Mouse (Mus musculus): ENCODE measurements around the gene Cgn. TPM values are rescaled to one million over a fixed set of nuclear protein-coding genes. Genes with fewer than 3 reads are reported as not detected.
A peak's percentile ranks its signal among the peaks of the same experiment; 100 is the strongest.

Gene Cgn
- polyA plus RNA-seq, 1 experiment from 2014 or later: 1.4 TPM

DNA sequence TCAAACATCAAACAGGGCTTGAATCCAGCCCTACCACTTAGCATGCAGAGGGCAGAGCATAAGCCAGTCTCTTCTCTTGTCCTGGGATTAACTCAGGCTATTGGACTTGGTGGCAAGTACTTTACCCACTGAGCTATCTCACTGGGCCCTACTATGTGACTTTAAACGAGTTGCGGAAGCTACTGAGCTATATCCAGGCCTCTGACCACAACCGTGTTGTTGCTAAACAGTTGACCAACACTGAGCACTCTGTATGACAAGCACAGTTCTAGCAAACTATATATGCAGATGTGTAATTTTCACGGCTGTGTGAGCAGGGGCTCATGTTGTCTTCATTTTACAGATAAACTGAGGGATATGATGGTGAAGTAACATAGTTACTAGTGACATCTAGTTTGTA is 28.4 kb upstream of the Cgn start:
- WGBS: 74% methylated on average over 4 of the region's 4 CpGs
- H3K9me3 ChIP-seq (replicated peaks): no peaks in the 10 kb centered on the region
- H3K4me3 ChIP-seq: no peak overlapping the region
- peaks cover 7% of the 10 kb centered on the region for H3K4me1 ChIP-seq (replicated peaks)
- no peak for ATAC-seq (replicated peaks; ENCODE audit: insufficient number of reproducible peaks, insufficient read depth, low FRiP score, low read depth)
- no peak overlapping the region for H3K4me2 ChIP-seq
- H3K27ac ChIP-seq: no peak overlapping the region
- H3K36me3 ChIP-seq: no peaks in the 10 kb centered on the region
- H3K9ac ChIP-seq: no peak overlapping the region
- H3K27me3 ChIP-seq: no peaks in the 10 kb centered on the region

DNA sequence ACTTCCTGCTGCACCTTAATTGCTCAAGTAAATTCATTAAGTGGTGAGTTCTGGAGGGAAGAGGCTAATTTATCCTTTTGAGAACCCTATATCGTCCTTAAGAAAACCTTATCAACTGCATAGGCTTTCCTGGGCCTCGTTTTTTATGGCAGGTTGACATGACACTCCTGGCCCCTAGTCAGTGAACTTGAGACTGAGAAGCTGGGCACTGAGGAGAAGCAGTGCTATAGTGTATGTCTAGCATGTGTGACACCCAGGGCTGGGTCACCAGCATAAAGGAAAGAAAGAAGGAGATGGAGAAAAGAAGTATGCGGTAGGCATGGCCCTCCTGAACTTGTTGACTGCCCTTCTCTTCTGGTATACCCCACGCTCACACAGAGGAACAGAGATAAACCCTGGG is 27.8 kb upstream of the Cgn start:
- no peaks in the 10 kb centered on the region for H3K27me3 ChIP-seq
- ATAC-seq (replicated peaks; ENCODE audit: insufficient number of reproducible peaks, insufficient read depth, low FRiP score, low read depth): no peak
- H3K4me1 ChIP-seq (replicated peaks): peaks cover 2% of the 10 kb centered on the region; the same call in 1 of the 2 replicates
- no peak overlapping the region for H3K4me2 ChIP-seq
- H3K4me3 ChIP-seq: no peak overlapping the region
- WGBS: 61% methylated on average over 4 of the region's 4 CpGs
- no peak overlapping the region for H3K27ac ChIP-seq
- H3K9ac ChIP-seq: no peak overlapping the region
- no peaks in the 10 kb centered on the region for H3K9me3 ChIP-seq (replicated peaks)
- no peaks in the 10 kb centered on the region for H3K36me3 ChIP-seq

DNA sequence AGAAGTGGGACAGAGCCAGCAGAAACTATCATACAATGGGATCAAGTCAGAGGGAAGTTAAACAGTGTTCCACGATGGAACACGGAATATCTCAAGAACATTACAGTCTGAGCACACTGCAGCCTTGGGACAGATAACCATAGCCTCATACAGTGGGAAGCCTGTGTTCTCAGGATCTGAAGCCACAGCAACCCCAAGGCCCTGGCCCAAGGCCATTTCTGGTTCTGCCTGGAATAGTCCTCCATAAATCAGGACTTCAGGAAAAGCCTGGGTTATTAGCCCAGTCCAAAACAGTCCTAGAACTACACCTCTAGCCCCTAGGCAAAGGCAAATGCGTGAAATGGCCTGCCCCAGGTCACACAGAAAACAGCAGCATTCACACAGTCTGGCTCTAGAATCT is 27.4 kb upstream of the Cgn start:
- peaks cover 3% of the 10 kb centered on the region; the same call in 1 of the 2 replicates for H3K4me1 ChIP-seq (replicated peaks)
- H3K4me2 ChIP-seq: no peak overlapping the region
- H3K27ac ChIP-seq: no peak overlapping the region
- no peak overlapping the region for H3K9ac ChIP-seq
- 74% methylated on average over 3 of the region's 3 CpGs for WGBS
- no peak overlapping the region for H3K4me3 ChIP-seq
- no peak for ATAC-seq (replicated peaks; ENCODE audit: insufficient number of reproducible peaks, insufficient read depth, low FRiP score, low read depth)
- H3K36me3 ChIP-seq: no peaks in the 10 kb centered on the region
- H3K27me3 ChIP-seq: no peaks in the 10 kb centered on the region
- H3K9me3 ChIP-seq (replicated peaks): no peaks in the 10 kb centered on the region

DNA sequence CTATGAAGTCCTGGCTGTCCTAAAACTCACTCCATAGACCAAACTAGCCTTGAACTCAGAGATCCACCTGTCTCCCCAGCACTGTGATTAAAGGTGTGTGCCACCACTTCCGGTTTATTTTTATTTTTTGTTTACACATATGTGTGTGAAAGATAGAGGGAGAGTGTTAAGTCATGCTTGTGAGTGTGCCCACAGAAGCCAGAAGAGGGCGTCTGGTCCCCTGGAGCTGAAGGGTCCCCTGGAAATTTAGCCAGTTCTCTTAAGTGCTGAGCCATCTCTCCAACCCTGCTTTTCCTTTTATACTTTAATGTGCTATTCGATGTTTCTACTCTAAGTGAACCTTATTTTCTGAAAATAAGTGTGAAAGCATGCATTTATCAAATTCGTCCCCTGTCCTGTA is 25.3 kb upstream of the Cgn start:
- H3K27me3 ChIP-seq: no peaks in the 10 kb centered on the region
- no peak for ATAC-seq (replicated peaks; ENCODE audit: insufficient number of reproducible peaks, insufficient read depth, low FRiP score, low read depth)
- H3K9ac ChIP-seq: no peak overlapping the region
- H3K27ac ChIP-seq: no peak overlapping the region
- no peaks in the 10 kb centered on the region for H3K9me3 ChIP-seq (replicated peaks)
- peak overlapping the region; percentile 22 for H3K4me3 ChIP-seq
- H3K36me3 ChIP-seq: no peaks in the 10 kb centered on the region
- 13% methylated on average over 4 of the region's 4 CpGs for WGBS
- H3K4me1 ChIP-seq (replicated peaks): peaks cover 4% of the 10 kb centered on the region; the same call in 1 of the 2 replicates
- peak overlapping the region; percentile 49 for H3K4me2 ChIP-seq

DNA sequence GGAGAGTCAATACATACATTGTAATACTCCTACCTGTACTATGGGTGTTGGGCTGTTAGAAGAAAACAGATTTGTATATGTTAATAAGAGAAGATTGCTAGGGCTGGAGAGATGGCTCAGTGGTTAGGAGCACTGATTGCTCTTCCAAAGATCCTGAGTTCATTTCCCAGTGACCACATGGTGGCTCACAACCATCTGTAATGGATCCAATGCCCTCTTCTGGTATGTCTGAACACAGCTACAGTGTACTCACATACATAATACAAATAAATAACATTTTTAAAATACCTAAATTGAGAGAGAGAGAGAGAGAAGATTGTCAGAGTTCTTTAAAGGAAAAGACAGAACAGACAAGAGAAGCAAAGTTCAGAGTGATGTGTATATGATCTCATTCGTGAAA is 22.0 kb upstream of the Cgn start:
- no peak for ATAC-seq (replicated peaks; ENCODE audit: insufficient number of reproducible peaks, insufficient read depth, low FRiP score, low read depth)
- Histone ChIP-seq H3K27me3 (no peaks in the 10 kb centered on the region), H3K4me2 (no peak overlapping the region), H3K9ac (no peak overlapping the region), H3K4me3 (no peak overlapping the region), H3K4me1 (replicated peaks) (peaks cover 8% of the 10 kb centered on the region), H3K36me3 (no peaks in the 10 kb centered on the region), H3K27ac (no peak overlapping the region), H3K9me3 (replicated peaks) (no peaks in the 10 kb centered on the region)
- WGBS: 86% methylated on average over 1 of the region's 1 CpGs

DNA sequence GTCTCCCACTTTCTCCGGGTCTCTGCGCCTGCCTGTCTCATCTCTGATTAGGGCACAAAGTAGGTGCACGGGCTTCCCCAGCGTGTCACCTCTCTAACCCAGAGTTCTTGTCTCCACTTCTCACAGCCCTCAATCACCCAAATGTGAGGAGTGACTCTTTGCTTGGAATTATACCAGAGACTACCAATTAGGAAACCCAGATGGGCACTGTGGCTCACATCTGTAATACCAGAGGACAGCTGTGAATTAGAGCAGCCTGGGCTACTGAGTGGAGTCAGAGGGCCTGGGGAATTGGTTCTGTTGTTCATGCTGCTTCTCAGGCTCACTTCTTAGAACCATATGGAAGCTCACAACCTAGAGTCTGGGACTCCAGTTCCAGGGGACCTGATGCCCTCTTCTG is 18.7 kb upstream of the Cgn start:
- H3K4me1 ChIP-seq (replicated peaks): peaks cover 8% of the 10 kb centered on the region
- no peaks in the 10 kb centered on the region for H3K27me3 ChIP-seq
- no peaks in the 10 kb centered on the region for H3K36me3 ChIP-seq
- 81% methylated on average over 4 of the region's 4 CpGs for WGBS
- H3K27ac ChIP-seq: no peak overlapping the region
- H3K9me3 ChIP-seq (replicated peaks): no peaks in the 10 kb centered on the region
- H3K4me3 ChIP-seq: no peak overlapping the region
- H3K9ac ChIP-seq: no peak overlapping the region
- H3K4me2 ChIP-seq: no peak overlapping the region
- no peak for ATAC-seq (replicated peaks; ENCODE audit: insufficient number of reproducible peaks, insufficient read depth, low FRiP score, low read depth)

DNA sequence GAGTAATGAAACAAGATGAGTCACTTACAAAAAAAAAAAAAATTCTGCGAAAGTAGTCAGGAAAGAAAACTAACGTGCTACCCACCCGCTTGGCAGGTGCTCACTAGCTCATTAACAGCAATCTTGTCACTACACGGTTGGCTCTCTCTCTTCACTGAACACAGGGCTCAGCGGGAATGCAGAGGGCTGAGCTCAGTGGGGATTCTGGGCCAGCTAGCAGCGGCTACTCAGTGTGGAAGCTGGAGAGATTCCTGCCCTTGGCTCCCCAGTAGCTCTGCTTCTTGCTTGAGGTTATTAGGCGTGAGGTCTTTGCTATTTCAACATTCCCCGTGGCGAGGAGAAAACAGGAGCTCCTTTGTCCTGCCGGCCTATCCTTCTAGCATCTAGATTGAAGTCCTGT is 17.9 kb upstream of the Cgn start:
- H3K4me3 ChIP-seq: no peak overlapping the region
- ATAC-seq (replicated peaks; ENCODE audit: insufficient number of reproducible peaks, insufficient read depth, low FRiP score, low read depth): no peak
- peaks cover 8% of the 10 kb centered on the region for H3K4me1 ChIP-seq (replicated peaks)
- no peaks in the 10 kb centered on the region for H3K36me3 ChIP-seq
- no peak overlapping the region for H3K9ac ChIP-seq
- H3K27ac ChIP-seq: no peak overlapping the region
- no peaks in the 10 kb centered on the region for H3K27me3 ChIP-seq
- no peak overlapping the region for H3K4me2 ChIP-seq
- WGBS: 19% methylated on average over 10 of the region's 10 CpGs
- H3K9me3 ChIP-seq (replicated peaks): no peaks in the 10 kb centered on the region

DNA sequence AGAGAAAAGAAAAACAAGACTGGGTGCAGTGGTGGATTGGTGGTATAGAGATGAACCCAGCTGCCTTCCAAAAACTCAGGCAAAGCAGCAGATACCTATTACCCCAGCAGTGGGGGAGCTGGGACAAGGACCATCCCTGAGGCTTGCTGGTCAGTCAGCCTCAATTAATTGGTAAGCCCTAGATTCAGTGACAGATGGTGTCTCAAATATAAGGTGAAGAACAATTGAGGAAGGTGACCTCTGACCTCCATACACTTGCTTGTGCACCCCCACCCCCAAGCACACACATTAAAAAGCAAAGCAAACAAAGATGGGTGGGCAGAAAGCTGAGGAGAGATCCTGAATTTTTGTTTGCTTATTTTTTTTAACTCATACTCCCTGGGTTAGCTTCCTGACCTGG is 9.9 kb upstream of the Cgn start:
- no peak overlapping the region for H3K4me3 ChIP-seq
- no peak for ATAC-seq (replicated peaks; ENCODE audit: insufficient number of reproducible peaks, insufficient read depth, low FRiP score, low read depth)
- H3K27me3 ChIP-seq: no peaks in the 10 kb centered on the region
- H3K4me2 ChIP-seq: no peak overlapping the region
- H3K9ac ChIP-seq: no peak overlapping the region
- no peaks in the 10 kb centered on the region for H3K36me3 ChIP-seq
- no peaks in the 10 kb centered on the region for H3K4me1 ChIP-seq (replicated peaks)
- H3K27ac ChIP-seq: no peak overlapping the region
- no peaks in the 10 kb centered on the region for H3K9me3 ChIP-seq (replicated peaks)

DNA sequence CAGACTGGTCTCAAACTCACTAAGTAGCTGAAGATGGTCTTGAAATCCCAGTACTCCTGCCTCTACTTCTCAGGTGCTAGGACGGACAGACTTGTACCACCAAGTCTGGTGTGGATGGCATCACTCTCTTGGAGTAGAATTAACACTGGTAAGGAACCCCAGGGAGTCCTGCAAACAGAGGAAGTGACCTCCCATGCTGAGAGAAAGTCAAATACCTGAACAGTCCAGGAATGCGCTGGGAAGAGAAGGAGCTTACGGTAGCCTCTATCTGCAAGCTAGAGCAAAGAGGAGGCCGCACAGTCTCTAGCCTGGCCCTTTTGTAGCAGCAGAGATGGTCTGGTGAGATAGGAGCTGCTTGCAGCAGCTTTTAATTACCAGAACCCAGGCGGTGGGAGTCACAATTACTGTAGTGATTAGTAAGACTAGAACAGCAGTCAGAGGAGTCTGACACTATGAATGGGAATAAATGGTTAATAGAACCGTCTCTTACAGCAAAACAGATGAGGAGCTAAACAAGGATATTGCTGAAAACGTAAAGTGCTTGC is 9.4 kb upstream of the Cgn start:
- H3K4me2 ChIP-seq: no peak overlapping the region
- H3K27me3 ChIP-seq: no peaks in the 10 kb centered on the region
- no peaks in the 10 kb centered on the region for H3K36me3 ChIP-seq
- 53% methylated on average over 7 of the region's 7 CpGs for WGBS
- H3K27ac ChIP-seq: no peak overlapping the region
- no peaks in the 10 kb centered on the region for H3K9me3 ChIP-seq (replicated peaks)
- no peak overlapping the region for H3K9ac ChIP-seq
- H3K4me1 ChIP-seq (replicated peaks): no peaks in the 10 kb centered on the region
- no peak overlapping the region for H3K4me3 ChIP-seq
- ATAC-seq (replicated peaks; ENCODE audit: insufficient number of reproducible peaks, insufficient read depth, low FRiP score, low read depth): no peak

DNA sequence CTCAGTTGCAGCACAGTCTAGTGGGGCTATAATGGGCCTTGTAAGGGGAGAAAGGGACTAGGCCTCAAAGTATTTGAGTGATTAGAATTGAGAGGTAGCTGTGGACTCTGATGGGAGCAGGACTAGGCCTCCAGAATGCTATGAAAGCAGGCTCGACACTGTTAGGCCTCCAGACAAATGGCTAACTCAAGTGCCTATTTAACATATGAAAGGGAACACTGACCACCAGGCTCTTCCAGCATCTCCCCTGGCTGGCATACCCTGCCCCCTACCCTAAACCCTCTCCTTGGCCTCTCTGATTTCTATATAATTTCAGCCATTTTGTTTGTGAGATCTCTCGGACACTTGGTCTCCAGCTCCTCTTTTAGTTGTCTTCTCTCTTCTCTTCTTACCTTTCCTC is 8.1 kb upstream of the Cgn start:
- no peak overlapping the region for H3K27ac ChIP-seq
- no peaks in the 10 kb centered on the region for H3K36me3 ChIP-seq
- WGBS: 81% methylated on average over 2 of the region's 2 CpGs
- no peak for ATAC-seq (replicated peaks; ENCODE audit: insufficient number of reproducible peaks, insufficient read depth, low FRiP score, low read depth)
- no peak overlapping the region for H3K4me3 ChIP-seq
- H3K4me2 ChIP-seq: no peak overlapping the region
- no peaks in the 10 kb centered on the region for H3K9me3 ChIP-seq (replicated peaks)
- no peak overlapping the region for H3K9ac ChIP-seq
- no peaks in the 10 kb centered on the region for H3K27me3 ChIP-seq
- no peaks in the 10 kb centered on the region for H3K4me1 ChIP-seq (replicated peaks)

DNA sequence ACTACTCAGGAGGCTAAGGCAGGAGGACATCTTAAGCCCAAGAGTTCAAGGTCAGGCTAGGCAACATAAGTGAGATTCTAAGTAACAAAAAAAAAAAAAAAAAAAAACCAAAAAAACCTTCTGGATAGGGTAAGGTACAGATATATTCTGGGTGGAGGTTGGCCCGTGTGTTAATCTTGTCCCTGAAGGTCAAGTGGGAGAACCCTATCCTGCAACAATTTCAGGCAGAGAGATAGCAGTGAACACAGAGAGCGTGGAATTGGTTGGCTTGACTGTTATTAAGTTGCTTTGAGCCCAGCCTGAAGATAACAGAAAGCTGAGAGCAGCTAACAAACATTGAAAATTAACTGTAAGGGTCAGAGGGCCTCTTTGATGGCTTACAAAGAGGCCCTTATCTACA is 7.4 kb upstream of the Cgn start:
- no peaks in the 10 kb centered on the region for H3K36me3 ChIP-seq
- no peak overlapping the region for H3K9ac ChIP-seq
- no peak overlapping the region for H3K27ac ChIP-seq
- H3K9me3 ChIP-seq (replicated peaks): no peaks in the 10 kb centered on the region
- no peaks in the 10 kb centered on the region for H3K27me3 ChIP-seq
- WGBS: 67% methylated on average over 2 of the region's 2 CpGs
- H3K4me2 ChIP-seq: no peak overlapping the region
- ATAC-seq (replicated peaks; ENCODE audit: insufficient number of reproducible peaks, insufficient read depth, low FRiP score, low read depth): no peak
- no peak overlapping the region for H3K4me3 ChIP-seq
- H3K4me1 ChIP-seq (replicated peaks): no peaks in the 10 kb centered on the region

DNA sequence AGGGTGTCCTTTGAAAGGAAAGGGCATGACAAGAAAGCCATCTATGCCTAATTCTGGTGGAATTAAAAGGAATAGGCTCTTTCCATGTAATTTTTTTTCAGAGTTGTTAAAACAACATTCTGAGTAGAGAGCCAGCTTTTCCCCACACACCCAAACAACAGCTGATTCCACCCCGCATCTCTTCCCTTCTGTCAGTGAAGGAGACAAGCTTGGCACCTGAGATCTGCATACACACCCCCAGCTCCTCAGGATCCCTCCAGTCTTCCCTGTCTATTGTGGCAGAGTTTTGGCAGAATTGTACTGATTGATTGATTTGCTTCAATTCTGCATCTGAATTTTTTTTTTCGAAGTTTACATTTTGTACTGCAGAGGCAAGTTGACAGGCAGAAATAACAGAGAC is 6.0 kb upstream of the Cgn start:
- Histone ChIP-seq H3K9me3 (replicated peaks) (no peaks in the 10 kb centered on the region), H3K9ac (no peak overlapping the region), H3K4me3 (no peak overlapping the region), H3K4me2 (no peak overlapping the region), H3K27ac (no peak overlapping the region), H3K27me3 (no peaks in the 10 kb centered on the region), H3K4me1 (replicated peaks) (peaks cover 2% of the 10 kb centered on the region), H3K36me3 (no peaks in the 10 kb centered on the region)
- ATAC-seq (replicated peaks; ENCODE audit: insufficient number of reproducible peaks, insufficient read depth, low FRiP score, low read depth): no peak
- WGBS: 89% methylated on average over 2 of the region's 2 CpGs

Measured in heart, embryonic 15.5 days (tissue).